Comparison of ENCODE assay signal across 8 mouse cellular contexts in genomic region chr9:64281781-64282178, GRCm38 (mm10). TPM values are rescaled to one million over a fixed set of nuclear protein-coding genes. Genes with fewer than 3 reads are reported as not detected.
DNase-seq lines count a peak whose midpoint lies in the region; ATAC-seq and TF ChIP-seq lines count a peak whose summit lies in the region.

No protein-coding gene starts in this region.

- H3K36me3 ChIP-seq in kidney, embryonic 14.5 days (ENCODE audit: control insufficient read depth, insufficient read depth, low read length): no peaks in the 10 kb centered on the region
- no peaks in the 10 kb centered on the region for H3K36me3 ChIP-seq in hindbrain, embryonic 15.5 days
- no peaks in the 10 kb centered on the region for H3K36me3 ChIP-seq in midbrain, postnatal 0 days (ENCODE audit: insufficient read depth, low read length)

- H3K27me3 ChIP-seq in kidney, embryonic 14.5 days (ENCODE audit: control insufficient read depth, insufficient read depth, low read length): no peaks in the 10 kb centered on the region
- no peaks in the 10 kb centered on the region for H3K27me3 ChIP-seq in hindbrain, embryonic 15.5 days
- H3K27me3 ChIP-seq in midbrain, postnatal 0 days (ENCODE audit: insufficient read depth, low read length): no peaks in the 10 kb centered on the region

- no peaks in the 10 kb centered on the region for H3K9me3 ChIP-seq in kidney, embryonic 14.5 days (ENCODE audit: control insufficient read depth, low read length)
- H3K9me3 ChIP-seq in hindbrain, embryonic 15.5 days: no peaks in the 10 kb centered on the region
- H3K9me3 ChIP-seq in midbrain, postnatal 0 days (ENCODE audit: low read length): no peaks in the 10 kb centered on the region

- no peak for DNase-seq in kidney, postnatal 14 days
- peak; percentile 31 for DNase-seq in midbrain, postnatal 0 days (ENCODE audit: low spot score)
- DNase-seq in right cerebral cortex, postnatal 14 days: no peak
- no peak for DNase-seq in yolk sac, embryonic 10.5 days (ENCODE audit: low spot score)
- no peak for DNase-seq in layer of hippocampus, postnatal 14 days (ENCODE audit: low spot score in 2 of 2)

- H3K4me1 ChIP-seq in kidney, embryonic 14.5 days (ENCODE audit: control insufficient read depth, insufficient read depth, low read length): peaks cover 5% of the 10 kb centered on the region
- H3K4me1 ChIP-seq in bone marrow macrophage, adult 2 months (ENCODE audit: control insufficient read depth, insufficient read depth, low read length): peaks cover 3% of the 10 kb centered on the region; the same call in 1 of the 2 replicates
- H3K4me1 ChIP-seq in hindbrain, embryonic 15.5 days (replicated peaks): peaks cover 9% of the 10 kb centered on the region
- peaks cover 8% of the 10 kb centered on the region; the same call in 1 of the 2 replicates for H3K4me1 ChIP-seq in midbrain, postnatal 0 days (ENCODE audit: insufficient read depth, low read length)

- peak overlapping the region; percentile 95 for H3K9ac ChIP-seq in kidney, embryonic 14.5 days (ENCODE audit: low read depth, low read length)
- peak overlapping the region; percentile 93 for H3K9ac ChIP-seq in hindbrain, embryonic 15.5 days
- peak overlapping the region; percentile 75 for H3K9ac ChIP-seq in midbrain, postnatal 0 days (replicated peaks; ENCODE audit: low read length, poor library complexity, severe bottlenecking)

- peak overlapping the region; percentile 66 for H3K4me2 ChIP-seq in kidney, embryonic 14.5 days (replicated peaks; ENCODE audit: low read depth, low read length)
- peak overlapping the region; percentile 67 for H3K4me2 ChIP-seq in hindbrain, embryonic 15.5 days
- peak overlapping the region; percentile 56 for H3K4me2 ChIP-seq in midbrain, postnatal 0 days (ENCODE audit: low read depth, low read length, poor library complexity, severe bottlenecking)

- peak overlapping the region; percentile 94 for H3K27ac ChIP-seq in kidney, embryonic 14.5 days (ENCODE audit: low read depth, low read length)
- H3K27ac ChIP-seq in bone marrow macrophage, adult 2 months (ENCODE audit: insufficient read depth, low read depth, low read length): peak overlapping the region; percentile 54
- H3K27ac ChIP-seq in hindbrain, embryonic 15.5 days (replicated peaks): peak overlapping the region; percentile 90
- peak overlapping the region; percentile 80 for H3K27ac ChIP-seq in midbrain, postnatal 0 days (ENCODE audit: low read depth, low read length)

- TF ChIP-seq POLR2A in bone marrow macrophage, adult 2 months (IDR thresholded peaks at IDR 0.05; ENCODE audit: borderline replicate concordance, low read depth, low read length): no peak

- no peak for TF ChIP-seq CTCF in bone marrow macrophage, adult 2 months (IDR thresholded peaks at IDR 0.05; ENCODE audit: low read depth, low read length)
- no peak for TF ChIP-seq CTCF in midbrain, postnatal 0 days (IDR thresholded peaks at IDR 0.05)

- peak; percentile 87 for ATAC-seq in kidney, embryonic 14.5 days (ENCODE audit: low FRiP score, low TSS enrichment)
- ATAC-seq in hindbrain, embryonic 15.5 days (ENCODE audit: low FRiP score, low read depth): peak; percentile 92
- peak; percentile 78 for ATAC-seq in midbrain, postnatal 0 days (ENCODE audit: low FRiP score)

- H3K4me3 ChIP-seq in kidney, embryonic 14.5 days (ENCODE audit: low read length): peak overlapping the region; percentile 92
- peak overlapping the region; percentile 86 for H3K4me3 ChIP-seq in bone marrow macrophage, adult 2 months (ENCODE audit: insufficient read depth, low read length)
- peak overlapping the region; percentile 96 for H3K4me3 ChIP-seq in hindbrain, embryonic 15.5 days
- peak overlapping the region; percentile 68 for H3K4me3 ChIP-seq in midbrain, postnatal 0 days (ENCODE audit: low read depth, low read length)

- WGBS in kidney, embryonic 14.5 days: under 1% methylated on average over 24 of the region's 24 CpGs
- under 1% methylated on average over 24 of the region's 24 CpGs for WGBS in hindbrain, embryonic 15.5 days
- WGBS in midbrain, postnatal 0 days: under 1% methylated on average over 23 of the region's 24 CpGs

RNA-seq across cellular contexts. Expression of gene Tipin, which starts 0.4 kb away (rescaled TPM):
- polyA plus RNA-seq in kidney, embryonic 14.5 days (2014; fragmentation: Nextera tagmentation; extraction: Ambion mirVana): 279 and 325 TPM in 2 replicates
- polyA plus RNA-seq in bone marrow macrophage, adult 2 months (2012; ENCODE audit: insufficient read depth, insufficient read length, missing spikeins): 26.8 and 29.6 TPM in 2 replicates
- 82.3 and 84.9 TPM in 2 replicates for polyA plus RNA-seq in hindbrain, embryonic 15.5 days (2015; fragmentation: Nextera tagmentation; extraction: Ambion mirVana)
- 47.4 and 58.1 TPM in 2 replicates for total RNA-seq in midbrain, postnatal 0 days (2014; rRNA removed)
- 71.1 and 73.2 TPM in 2 replicates for polyA plus RNA-seq in midbrain, postnatal 0 days (2015; fragmentation: Nextera tagmentation; extraction: Ambion mirVana)
- total RNA-seq in layer of hippocampus, postnatal 14 days (2021): 10 to 100 TPM; 17.7 to 18.2 TPM

RNA-seq across cellular contexts. Expression of gene Map2k1, which starts 28.3 kb away (rescaled TPM):
- polyA plus RNA-seq in kidney, embryonic 14.5 days (2014; fragmentation: Nextera tagmentation; extraction: Ambion mirVana): 56.9 and 72.3 TPM in 2 replicates
- 79.9 and 83.4 TPM in 2 replicates for polyA plus RNA-seq in bone marrow macrophage, adult 2 months (2012; ENCODE audit: insufficient read depth, insufficient read length, missing spikeins)
- 71.0 and 72.2 TPM in 2 replicates for polyA plus RNA-seq in hindbrain, embryonic 15.5 days (2015; fragmentation: Nextera tagmentation; extraction: Ambion mirVana)
- 86.9 and 87.4 TPM in 2 replicates for total RNA-seq in midbrain, postnatal 0 days (2014; rRNA removed)
- polyA plus RNA-seq in midbrain, postnatal 0 days (2015; fragmentation: Nextera tagmentation; extraction: Ambion mirVana): 70.6 and 74.6 TPM in 2 replicates
- 100 to 1,000 TPM; 192 to 203 TPM for total RNA-seq in layer of hippocampus, postnatal 14 days (2021)

RNA-seq across cellular contexts. Expression of gene Uchl4, which starts 46.8 kb away (rescaled TPM):
- 2.9 and 3.3 TPM in 2 replicates for polyA plus RNA-seq in kidney, embryonic 14.5 days (2014; fragmentation: Nextera tagmentation; extraction: Ambion mirVana)
- polyA plus RNA-seq in bone marrow macrophage, adult 2 months (2012; ENCODE audit: insufficient read depth, insufficient read length, missing spikeins): 1.9 and 2.1 TPM in 2 replicates
- polyA plus RNA-seq in hindbrain, embryonic 15.5 days (2015; fragmentation: Nextera tagmentation; extraction: Ambion mirVana): 2.7 and 3.2 TPM in 2 replicates
- total RNA-seq in midbrain, postnatal 0 days (2014; rRNA removed): 0.61 and 0.66 TPM in 2 replicates
- 1.2 and 2.4 TPM in 2 replicates for polyA plus RNA-seq in midbrain, postnatal 0 days (2015; fragmentation: Nextera tagmentation; extraction: Ambion mirVana)
- total RNA-seq in layer of hippocampus, postnatal 14 days (2021): 1 to 10 TPM; 3.2 to 4.3 TPM

RNA-seq across cellular contexts. Expression of gene Dis3l, which starts 59.3 kb away (rescaled TPM):
- 11.9 and 24.6 TPM in 2 replicates for polyA plus RNA-seq in kidney, embryonic 14.5 days (2014; fragmentation: Nextera tagmentation; extraction: Ambion mirVana)
- 13.2 and 14.7 TPM in 2 replicates for polyA plus RNA-seq in bone marrow macrophage, adult 2 months (2012; ENCODE audit: insufficient read depth, insufficient read length, missing spikeins)
- 20.9 and 24.2 TPM in 2 replicates for polyA plus RNA-seq in hindbrain, embryonic 15.5 days (2015; fragmentation: Nextera tagmentation; extraction: Ambion mirVana)
- total RNA-seq in midbrain, postnatal 0 days (2014; rRNA removed): 18.5 and 22.5 TPM in 2 replicates
- polyA plus RNA-seq in midbrain, postnatal 0 days (2015; fragmentation: Nextera tagmentation; extraction: Ambion mirVana): 18.1 and 19.6 TPM in 2 replicates
- 10 to 100 TPM; 24.4 to 26.0 TPM for total RNA-seq in layer of hippocampus, postnatal 14 days (2021)
